Mouse (Mus musculus) hindbrain, postnatal 0 days (tissue): ENCODE data around the gene Sh3bp2. TPM values are rescaled to one million over a fixed set of nuclear protein-coding genes. Genes with fewer than 3 reads are reported as not detected.
A peak's percentile ranks its signal among the peaks of the same experiment; 100 is the strongest.

Experiments used
- ATAC-seq: fragments of 200-750 bp; cut with Nextera tagmentation; 2 replicates; pipeline ENCODE4 v1.8.0; 2017; ENCODE audit warnings: mild to moderate bottlenecking, moderate TSS enrichment, moderate library complexity
- DNase-seq: peaks from one replicate; pipeline ENCODE4 v3.0.0-alpha.2; 2015; ENCODE audit warnings: low spot score
- H3K27ac ChIP-seq: fragments of 300-500 bp; sonication (generic); 2 replicates; pipeline ENCODE4 v1.5.1; 2014; ENCODE audit warnings: mild to moderate bottlenecking
- H3K27me3 ChIP-seq: fragments of 300-500 bp; sonication (generic); 2 replicates; pipeline ENCODE4 v1.6.1; 2014; ENCODE audit warnings: low read length, mixed read lengths; ENCODE audit not compliant: insufficient read depth
- H3K36me3 ChIP-seq: fragments of 300-500 bp; sonication (generic); 2 replicates; pipeline ENCODE4 v1.6.1; 2014; ENCODE audit warnings: low read length, mixed read lengths; ENCODE audit not compliant: insufficient read depth
- H3K4me1 ChIP-seq: fragments of 300-500 bp; sonication (generic); 2 replicates; pipeline ENCODE4 v1.6.1; 2014; ENCODE audit warnings: antibody characterized with exemption, low read length, mixed read lengths; ENCODE audit not compliant: insufficient read depth
- H3K4me2 ChIP-seq: fragments of 300-500 bp; sonication (generic); 2 replicates; pipeline ENCODE4 v1.6.1; 2014; ENCODE audit warnings: low read depth, mild to moderate bottlenecking, low read length, moderate library complexity, mixed read lengths
- H3K4me3 ChIP-seq: fragments of 300-500 bp; sonication (generic); 2 replicates; pipeline ENCODE4 v1.5.1; 2014; ENCODE audit warnings: low read length
- H3K9ac ChIP-seq: fragments of 300-500 bp; sonication (generic); replicated peaks from 2 replicates; pipeline ENCODE4 v1.6.1; 2014; ENCODE audit warnings: mild to moderate bottlenecking, low read length, moderate library complexity, mixed read lengths
- H3K9me3 ChIP-seq: fragments of 300-500 bp; sonication (generic); 2 replicates; pipeline ENCODE4 v1.6.1; 2016; ENCODE audit warnings: low read length, mixed read lengths
- CTCF ChIP-seq: IDR thresholded peaks from 2 replicates; pipeline ENCODE4 v1.5.1; 2016; ENCODE audit warnings: antibody characterized with exemption, control low read depth, low read depth
- WGBS: fragments of 180-500 bp; shearing (Covaris S2); extraction: QIAGEN DNeasy Blood & Tissue Kit; methylation state at CpG from one replicate; pipeline ENCODE4 v1.1.7; 2014; 5-methylcytosine and 5-hydroxymethylcytosine counted together
- polyA plus RNA-seq: library from polyadenylated mRNA; unstranded; fragments of >200 nt; fragmentation: Nextera tagmentation; extraction: Ambion mirVana; gene quantifications from 2 replicates; pipeline ENCODE4 v1.2.1, GENCODE M21; 2015
- total RNA-seq: library from RNA; depleted of rRNA; stranded (reverse); fragments of >200 nt; gene quantifications from 2 replicates; pipeline ENCODE4 v1.2.3, GENCODE M21; 2014

Sh3bp2 gene
- total and polyA plus RNA-seq, 2 experiments from 2014 or later: 14.1 to 29.8 TPM

- TF ChIP-seq CTCF: no peak
- no peaks in the 10 kb centered on the region for H3K27me3 ChIP-seq
- no peak overlapping the region for H3K4me2 ChIP-seq
- ATAC-seq: no peak
- no peaks in the 10 kb centered on the region for H3K36me3 ChIP-seq
- H3K9me3 ChIP-seq: no peaks in the 10 kb centered on the region
- no peak overlapping the region for H3K4me3 ChIP-seq
- peaks cover 4% of the 10 kb centered on the region; the same call in 1 of the 2 replicates for H3K4me1 ChIP-seq
- H3K27ac ChIP-seq: no peak overlapping the region
- DNase-seq: no peak
- no peak overlapping the region for H3K9ac ChIP-seq
Observed at GRCm38 (mm10) chr5:34524511-34524910, 1.1 kb upstream of the Sh3bp2 start.

- no peak for DNase-seq
- TF ChIP-seq CTCF: no peak
- no peaks in the 10 kb centered on the region for H3K9me3 ChIP-seq
- no peak overlapping the region for H3K27ac ChIP-seq
- H3K9ac ChIP-seq: no peak overlapping the region
- H3K36me3 ChIP-seq: no peaks in the 10 kb centered on the region
- peaks cover 4% of the 10 kb centered on the region; the same call in 1 of the 2 replicates for H3K4me1 ChIP-seq
- 47% methylated on average over 5 of the region's 5 CpGs for WGBS
- H3K27me3 ChIP-seq: no peaks in the 10 kb centered on the region
- no peak for ATAC-seq
- 0 out of 2 replicates have a peak overlapping the region, but pooled peaks have one; percentile 51 for H3K4me3 ChIP-seq
- H3K4me2 ChIP-seq: peak overlapping the region; percentile 85
Observed at GRCm38 (mm10) chr5:34526477-34526775, 788 bp downstream of the Sh3bp2 start.

DNA sequence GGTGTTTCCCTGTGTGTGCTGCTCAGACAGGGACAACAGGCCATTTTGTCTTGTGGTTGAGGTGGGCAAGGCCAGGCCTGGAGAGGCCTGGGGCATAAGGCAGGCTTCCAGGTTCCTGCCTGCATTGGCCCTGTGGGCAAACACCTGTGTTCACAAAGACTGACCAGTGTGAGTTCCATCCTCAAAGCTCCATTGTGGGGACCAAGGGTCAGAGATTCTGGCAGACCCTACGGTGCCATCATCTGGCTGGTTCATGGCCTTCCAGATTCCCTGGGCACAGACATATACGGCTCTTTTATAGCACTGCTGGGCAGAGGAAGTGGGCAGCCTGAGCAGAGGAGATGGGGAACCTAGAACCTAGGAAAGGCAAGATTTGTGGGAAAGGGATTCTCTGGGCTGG, 1.7 kb downstream of the Sh3bp2 start:
- Histone ChIP-seq H3K9ac (no peak overlapping the region), H3K4me2 (no peak overlapping the region), H3K9me3 (no peaks in the 10 kb centered on the region), H3K4me1 (peaks cover 4% of the 10 kb centered on the region; the same call in 1 of the 2 replicates), H3K27ac (no peak overlapping the region), H3K36me3 (no peaks in the 10 kb centered on the region), H3K27me3 (no peaks in the 10 kb centered on the region), H3K4me3 (no peak overlapping the region)
- ATAC-seq (no peak), DNase-seq (no peak)
- WGBS: 87% methylated on average over 2 of the region's 2 CpGs
- TF ChIP-seq CTCF: no peak

- H3K4me2 ChIP-seq: no peak overlapping the region
- peaks cover 4% of the 10 kb centered on the region; the same call in 1 of the 2 replicates for H3K4me1 ChIP-seq
- ATAC-seq (no peak), DNase-seq (no peak)
- no peaks in the 10 kb centered on the region for H3K9me3 ChIP-seq
- H3K36me3 ChIP-seq: no peaks in the 10 kb centered on the region
- H3K4me3 ChIP-seq: no peak overlapping the region
- no peaks in the 10 kb centered on the region for H3K27me3 ChIP-seq
- no peak for TF ChIP-seq CTCF
- no peak overlapping the region for H3K27ac ChIP-seq
- H3K9ac ChIP-seq: no peak overlapping the region
- WGBS: 79% methylated on average over 5 of the region's 5 CpGs
Observed at GRCm38 (mm10) chr5:34528724-34529123, 3.1 kb downstream of the Sh3bp2 start.

- Histone ChIP-seq H3K27ac (no peak overlapping the region), H3K9me3 (no peaks in the 10 kb centered on the region), H3K4me3 (no peak overlapping the region), H3K4me2 (no peak overlapping the region), H3K4me1 (peaks cover 4% of the 10 kb centered on the region; the same call in 1 of the 2 replicates), H3K27me3 (no peaks in the 10 kb centered on the region), H3K36me3 (no peaks in the 10 kb centered on the region), H3K9ac (no peak overlapping the region)
- ATAC-seq: no peak
- DNase-seq: no peak
- TF ChIP-seq CTCF: no peak
- WGBS: 59% methylated on average over 5 of the region's 5 CpGs
Observed at GRCm38 (mm10) chr5:34530116-34530515, 4.5 kb downstream of the Sh3bp2 start.

GRCm38 (mm10) chr5:34530687-34531086, 5.0 kb downstream of the Sh3bp2 start:
- no peaks in the 10 kb centered on the region for H3K27me3 ChIP-seq
- DNase-seq (no peak), ATAC-seq (no peak)
- H3K27ac ChIP-seq: no peak overlapping the region
- H3K36me3 ChIP-seq: no peaks in the 10 kb centered on the region
- H3K4me1 ChIP-seq: peaks cover 3% of the 10 kb centered on the region; the same call in 1 of the 2 replicates
- no peak for TF ChIP-seq CTCF
- WGBS: 53% methylated on average over 4 of the region's 4 CpGs
- no peaks in the 10 kb centered on the region for H3K9me3 ChIP-seq
- no peak overlapping the region for H3K4me3 ChIP-seq
- H3K4me2 ChIP-seq: no peak overlapping the region
- H3K9ac ChIP-seq: no peak overlapping the region

DNA sequence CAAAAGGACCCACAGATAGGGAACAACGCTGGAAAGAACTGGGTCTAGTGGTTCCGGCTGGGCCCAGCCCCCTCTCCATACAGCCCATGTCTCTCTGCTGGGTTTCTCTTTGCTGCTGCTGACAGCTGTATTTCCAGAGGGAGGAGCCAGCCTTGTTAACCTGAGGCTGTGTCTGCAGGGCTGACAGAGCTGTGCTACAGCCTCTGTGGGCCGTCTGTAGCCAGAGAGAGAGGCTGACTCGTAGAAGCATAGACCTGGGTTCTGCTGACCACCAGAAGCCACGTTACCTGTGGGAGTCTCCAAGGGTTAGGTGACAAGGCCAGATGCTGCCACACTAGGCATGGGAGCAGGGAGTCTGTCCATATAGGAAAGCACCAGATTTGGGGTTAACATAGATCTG, 7.4 kb downstream of the Sh3bp2 start:
- 74% methylated on average over 5 of the region's 5 CpGs for WGBS
- H3K4me1 ChIP-seq: no peaks in the 10 kb centered on the region
- no peak overlapping the region for H3K4me3 ChIP-seq
- no peak for TF ChIP-seq CTCF
- DNase-seq: no peak
- H3K9me3 ChIP-seq: no peaks in the 10 kb centered on the region
- no peak overlapping the region for H3K4me2 ChIP-seq
- H3K9ac ChIP-seq: no peak overlapping the region
- H3K27me3 ChIP-seq: no peaks in the 10 kb centered on the region
- ATAC-seq: no peak
- H3K36me3 ChIP-seq: no peaks in the 10 kb centered on the region
- H3K27ac ChIP-seq: no peak overlapping the region
